Mouse (Mus musculus) left cerebral cortex, adult 8-10 months (tissue): ENCODE results near the gene Pkp3. TPM values are rescaled to one million over a fixed set of nuclear protein-coding genes. Genes with fewer than 3 reads are reported as not detected.

Source experiments
- DNase-seq, 2 experiments: peaks; one replicate each; pipeline ENCODE4 v3.0.0; 2022; ENCODE audit warnings: low spot score in 2 of 2
- total RNA-seq, 4 experiments: library from RNA; stranded (reverse); gene quantifications; 2 replicates each; pipeline ENCODE4 v1.2.4; 2022

Gene Pkp3
- total RNA-seq, 4 experiments from 2014 or later: 0.57 TPM; not detected in 3

- DNase-seq: no peak
These were observed 15.9 kb downstream of the Pkp3 start for GRCm38 (mm10) chr7:141093950-141094349.

GRCm38 (mm10) chr7:141094487-141095205 is 16.6 kb downstream of the Pkp3 start:
- DNase-seq: no peak

GRCm38 (mm10) chr7:141096021-141096420 is 18.0 kb downstream of the Pkp3 start:
- DNase-seq: no peak

DNA sequence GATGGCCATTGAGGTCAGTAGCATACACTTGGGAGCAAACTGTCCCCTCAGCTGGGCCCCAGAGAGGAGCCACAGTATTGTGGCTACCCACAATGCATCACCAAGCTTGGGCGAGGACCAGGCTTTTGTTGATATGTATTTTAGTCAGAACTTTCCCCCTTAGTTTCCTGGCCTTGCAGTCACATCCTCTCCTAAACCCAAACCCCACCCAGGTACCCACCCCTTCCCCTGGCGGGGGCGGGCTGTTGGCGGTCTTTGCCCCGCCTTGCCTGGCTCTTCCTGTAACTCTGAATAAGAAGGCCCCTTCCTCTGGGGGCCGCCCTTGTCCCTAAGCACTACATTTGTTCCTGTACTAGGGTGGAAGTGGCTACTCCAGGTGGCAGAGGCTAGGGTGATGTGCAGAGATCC is 18.6 kb downstream of the Pkp3 start:
- DNase-seq: no peak

DNA sequence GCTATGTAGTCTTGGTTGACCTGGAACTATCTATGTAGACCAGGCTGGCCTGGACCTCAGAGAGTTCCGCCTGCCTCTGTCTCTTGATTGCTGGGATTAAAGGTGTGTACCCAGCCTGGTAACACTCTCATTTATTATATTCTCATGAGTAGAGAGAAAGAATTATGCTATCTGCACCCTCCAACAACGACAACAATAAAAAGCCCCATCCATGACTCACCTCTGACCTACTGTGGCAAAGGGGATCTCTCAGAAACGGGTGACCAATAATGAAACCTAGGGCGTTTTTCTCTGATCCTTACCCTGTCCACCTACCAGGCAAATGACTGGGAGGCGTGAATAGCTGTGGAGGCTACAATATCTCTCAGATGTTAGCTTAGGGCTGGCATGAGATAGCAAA is 19.2 kb downstream of the Pkp3 start:
- DNase-seq: no peak

DNA sequence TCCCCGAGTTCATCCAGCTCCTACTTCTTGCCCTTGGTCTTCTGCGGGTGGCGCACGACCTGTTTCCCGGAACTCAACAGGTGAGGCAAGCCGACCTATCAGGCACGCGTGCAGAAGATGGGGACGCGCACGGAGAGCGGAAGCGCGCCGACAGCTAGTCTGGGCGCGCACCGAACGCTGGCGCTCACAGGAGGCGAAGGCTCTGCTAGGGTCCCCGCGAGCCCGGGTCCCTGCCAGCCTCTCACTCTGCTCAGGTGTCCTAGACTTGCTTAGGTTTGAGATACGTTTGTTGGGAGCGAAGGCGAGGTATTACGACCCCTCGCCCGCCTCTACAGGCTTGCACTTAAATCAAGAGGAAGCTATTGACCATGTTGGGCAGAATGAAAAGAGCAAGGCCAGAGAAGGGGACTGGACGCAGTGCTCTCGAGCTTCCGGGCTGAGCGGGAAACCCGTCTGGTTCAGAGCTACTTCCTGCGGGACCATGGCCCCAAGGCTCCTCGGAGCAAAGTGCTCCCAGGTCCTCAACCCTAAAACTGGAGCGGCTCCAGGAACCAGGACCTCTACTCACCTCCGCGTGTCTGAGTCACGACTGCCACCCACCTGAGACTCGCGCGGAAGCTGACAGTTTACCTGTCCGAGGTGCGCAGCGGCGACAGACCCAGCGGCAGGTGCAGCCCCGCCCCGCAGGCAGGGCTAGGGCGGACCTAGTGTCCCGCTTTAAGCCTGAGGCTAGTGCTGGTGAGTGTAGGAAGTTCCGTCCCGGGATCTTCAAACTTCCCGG is 22.1 kb downstream of the Pkp3 start, which contains the start of gene Sigirr:
TSS of gene Sigirr (minus strand) at position 662 of the 781 bp plus-strand sequence.
- peak in 1 of 2 experiments; percentile 20 for DNase-seq

- DNase-seq: no peak
These were observed 25.1 kb downstream of the Pkp3 start for GRCm38 (mm10) chr7:141103161-141103560.

DNA sequence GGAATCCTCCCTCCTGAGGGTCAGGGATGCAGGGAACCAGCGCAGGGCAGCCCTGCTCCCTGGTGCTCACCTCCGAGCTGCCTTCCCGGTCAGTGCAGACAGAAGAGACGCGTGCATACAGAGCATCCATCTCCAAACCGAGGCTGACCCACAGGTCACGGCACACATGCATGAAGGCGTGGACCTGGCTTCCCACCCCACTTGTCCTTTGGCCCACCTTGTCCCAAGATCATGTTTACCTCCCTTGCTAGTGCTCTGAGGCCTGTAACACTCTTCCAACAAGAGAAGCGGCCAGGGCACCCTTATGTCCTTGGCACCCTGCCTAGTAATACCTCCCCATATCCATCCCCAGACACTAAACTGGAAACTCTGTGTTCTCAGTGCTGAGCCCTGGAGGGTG is 37.9 kb downstream of the Pkp3 start:
- no peak for DNase-seq

- no peak for DNase-seq
These were observed 39.6 kb downstream of the Pkp3 start, which contains the start of gene Ano9 for GRCm38 (mm10) chr7:141117636-141118035. TSS of gene Ano9 (minus strand) at chr7:141117806.

GRCm38 (mm10) chr7:141119487-141119886 is 41.5 kb downstream of the Pkp3 start:
- DNase-seq: no peak

DNA sequence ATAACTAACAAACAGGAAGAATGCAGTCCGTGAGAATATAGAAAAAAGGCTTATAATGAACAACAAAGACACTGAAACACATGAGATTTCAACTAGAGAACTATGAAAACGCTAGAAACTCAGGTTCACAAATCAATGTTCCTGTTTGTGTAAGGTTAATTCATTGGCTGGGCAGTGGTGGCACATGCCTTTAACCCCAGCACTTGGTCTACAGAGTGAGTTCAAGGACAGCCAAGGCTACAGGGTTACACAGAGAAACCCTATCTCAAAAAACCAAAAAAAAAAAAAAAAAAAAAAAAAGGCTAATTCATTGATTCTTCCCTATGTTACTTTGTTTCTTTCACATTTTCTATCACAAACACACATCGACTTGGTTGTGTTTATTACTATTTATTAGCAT is 42.6 kb downstream of the Pkp3 start:
- DNase-seq: no peak

DNA sequence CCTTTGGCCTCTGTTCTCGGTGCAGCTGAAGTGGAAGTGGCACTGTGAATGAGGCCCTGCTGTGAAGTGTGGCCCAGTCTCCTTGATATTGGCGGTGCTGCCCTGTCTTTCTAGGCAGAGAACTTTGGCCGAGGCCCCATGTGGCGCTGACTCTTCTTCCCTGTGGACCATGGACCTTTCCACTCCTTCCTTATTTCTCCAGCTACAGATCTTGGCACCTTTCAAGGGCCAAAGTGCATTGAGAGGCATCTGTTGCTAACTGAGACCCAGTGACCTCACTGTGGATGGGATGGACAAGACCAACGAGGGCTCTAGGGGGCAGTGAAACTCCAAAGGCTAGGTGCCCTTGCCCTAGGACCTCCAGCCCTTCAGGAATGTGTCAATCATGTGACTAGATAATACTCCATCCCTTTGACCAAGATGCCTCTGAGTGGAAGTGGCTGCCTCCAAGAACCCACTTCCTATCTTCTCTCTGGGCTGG is 43.1 kb downstream of the Pkp3 start:
- no peak for DNase-seq

DNA sequence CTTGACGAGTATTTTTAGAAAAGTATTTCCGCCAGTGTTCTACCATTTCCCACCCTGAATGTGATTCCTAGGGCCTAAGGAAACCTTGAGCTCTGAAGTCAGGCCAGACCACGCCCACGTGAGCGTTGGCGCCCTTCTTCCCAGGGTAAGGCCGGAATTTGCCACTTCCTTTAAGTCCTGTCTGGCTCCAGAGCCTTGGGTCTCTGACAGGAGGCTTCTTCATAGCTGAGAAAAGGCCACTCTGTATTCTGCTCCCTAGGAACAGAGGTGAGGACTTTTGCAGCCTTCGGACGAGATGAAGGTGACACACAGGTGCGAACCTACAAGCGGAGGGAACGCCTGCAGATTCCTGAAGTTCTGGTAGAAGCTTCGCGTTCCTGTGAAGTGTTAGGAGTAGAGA is 44.2 kb downstream of the Pkp3 start, which contains the start of gene Ptdss2:
TSS of gene Ptdss2 (plus strand) at position 138 of the 400 bp plus-strand sequence.
- no peak for DNase-seq

DNA sequence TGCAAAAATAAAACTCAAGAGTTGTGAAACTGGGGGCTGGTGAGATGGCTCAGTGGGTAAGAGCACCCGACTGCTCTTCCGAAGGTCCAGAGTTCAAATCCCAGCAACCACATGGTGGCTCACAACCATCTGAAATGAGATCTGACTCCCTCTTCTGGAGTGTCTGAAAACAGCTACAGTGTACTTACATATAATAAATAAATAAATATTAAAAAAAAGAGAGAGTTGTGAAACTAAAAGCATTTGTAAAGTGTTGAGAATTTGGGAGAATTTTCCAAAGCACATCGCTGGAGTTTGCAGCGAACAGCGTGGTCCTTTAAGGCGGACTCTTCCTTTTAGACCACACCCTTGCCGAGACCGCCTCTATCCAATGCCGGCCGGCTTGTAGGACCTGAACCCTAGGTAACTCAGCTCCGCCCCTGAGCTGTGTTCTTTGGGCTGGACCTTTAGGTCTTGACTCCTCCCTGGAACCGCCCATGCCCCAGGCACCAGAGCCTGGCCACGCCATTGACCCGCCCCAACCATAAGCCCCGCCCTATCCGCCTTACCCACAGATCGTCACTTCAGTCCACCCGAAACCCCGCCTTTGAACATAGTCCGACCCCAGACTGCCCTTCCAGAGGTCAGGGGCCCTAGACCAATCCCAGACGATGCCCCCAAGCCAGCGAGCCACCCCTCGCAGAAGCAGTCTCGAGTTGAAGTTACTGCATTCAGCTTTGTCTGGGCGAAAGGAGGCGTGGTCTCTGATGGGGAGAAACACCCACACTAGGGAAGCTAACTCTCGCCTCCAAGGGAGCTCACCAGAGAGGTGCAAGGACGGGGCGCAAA is 44.9 kb downstream of the Pkp3 start:
- DNase-seq: peak; percentile 71 to 92

DNA sequence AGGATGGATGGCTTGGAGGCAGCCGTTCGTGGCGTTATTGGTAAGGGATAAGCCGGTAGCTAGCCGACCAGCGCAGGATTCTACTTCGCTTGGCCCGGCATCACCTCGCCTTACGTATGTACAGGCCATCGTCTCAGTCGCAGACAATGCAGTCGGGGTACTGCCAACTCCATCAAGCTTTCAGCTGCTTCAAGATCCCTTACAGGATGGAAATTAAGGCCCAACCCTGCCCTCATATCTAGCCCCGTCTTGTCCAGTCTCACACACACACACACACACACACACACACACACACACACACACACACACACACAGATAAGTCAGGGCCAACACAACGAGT is 45.5 kb downstream of the Pkp3 start:
- DNase-seq: no peak

DNA sequence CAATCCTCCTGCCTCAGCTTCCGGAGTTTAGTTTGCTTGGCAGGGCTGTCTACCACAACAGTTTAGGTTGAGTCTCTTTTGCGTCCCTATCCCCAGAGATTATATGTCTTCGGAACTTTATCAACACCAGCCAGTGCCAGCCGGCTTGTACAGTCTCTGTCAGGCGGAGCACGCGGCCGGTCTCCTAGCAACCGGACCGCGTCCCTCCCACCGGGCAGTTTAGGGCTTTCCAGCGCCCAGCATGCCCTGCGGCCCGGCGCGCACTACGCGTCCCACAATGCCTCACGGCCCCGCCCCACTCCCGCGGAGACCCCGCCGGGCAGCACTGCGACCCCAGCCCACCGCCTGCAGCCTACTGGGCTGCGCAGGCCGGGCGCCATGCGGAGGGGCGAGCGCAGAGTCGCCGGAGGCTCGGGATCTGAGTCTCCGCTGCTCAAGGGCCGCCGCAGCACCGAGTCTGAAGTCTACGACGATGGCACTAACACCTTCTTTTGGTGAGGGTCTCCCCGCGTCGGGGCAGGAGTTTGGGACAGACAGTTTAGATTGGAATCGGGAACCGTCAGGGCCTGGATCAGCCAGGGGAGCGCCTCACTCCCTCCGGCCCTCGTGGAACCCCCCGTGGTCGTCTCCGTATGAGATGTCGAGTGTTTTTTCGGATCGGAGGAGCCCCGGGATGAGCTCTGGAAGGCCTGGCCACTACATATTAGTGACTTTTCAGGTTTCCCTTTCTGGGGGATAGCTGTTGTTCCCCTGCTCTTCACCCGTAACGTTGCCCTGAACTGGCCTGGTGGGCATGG is 53.2 kb downstream of the Pkp3 start:
- peak; percentile 73 to 92 for DNase-seq

GRCm38 (mm10) chr7:141131904-141132755 is 54.1 kb downstream of the Pkp3 start:
- DNase-seq: no peak
